Mouse (Mus musculus) CH12.LX (cell line): ENCODE results near the gene Selplg. TPM values are rescaled to one million over a fixed set of nuclear protein-coding genes. Genes with fewer than 3 reads are reported as not detected.

Source experiments
- DNase-seq: peaks from one replicate; pipeline ENCODE4 v3.0.0-alpha.2; 2013; ENCODE audit errors: extremely low read depth
- H3K27ac ChIP-seq: 2 replicates; pipeline ENCODE4 v1.5.1; 2012; ENCODE audit warnings: low read depth, mild to moderate bottlenecking, control low read depth, moderate library complexity; ENCODE audit not compliant: insufficient read depth
- H3K27me3 ChIP-seq: replicated peaks from 2 replicates; pipeline ENCODE3; 2012; ENCODE audit warnings: inconsistent platforms
- H3K36me3 ChIP-seq, 2 experiments: replicated peaks in 1 of 2; 2 replicates each; pipeline versions ENCODE3 to v1.6.1; 2012; ENCODE audit warnings: inconsistent platforms in 1 of 2, low read length in 1 of 2, mild to moderate bottlenecking in 1 of 2, mixed read lengths in 1 of 2, moderate library complexity in 1 of 2; ENCODE audit not compliant: control insufficient read depth in 1 of 2, insufficient read depth in 1 of 2
- H3K4me1 ChIP-seq, 2 experiments: 2 replicates each; pipeline ENCODE4 v1.6.1; 2012; ENCODE audit warnings: inconsistent platforms in 1 of 2, moderate library complexity in 1 of 2; ENCODE audit not compliant: insufficient read depth in 2 of 2, control insufficient read depth in 1 of 2
- H3K4me2 ChIP-seq: 2 replicates; pipeline ENCODE4 v1.6.1; 2012; ENCODE audit warnings: low read depth, mild to moderate bottlenecking, control low read depth; ENCODE audit not compliant: poor library complexity, insufficient read depth, severe bottlenecking
- H3K4me3 ChIP-seq, 3 experiments: fragments of 150-350 bp in 1 of 3; sonication (generic) in 1 of 3; replicated peaks in 1 of 3; 2 replicates each; pipeline versions ENCODE3 to v1.5.1; 2011 to 2012; ENCODE audit warnings: low read depth in 2 of 3, low read length in 2 of 3, mild to moderate bottlenecking in 2 of 3, moderate library complexity in 2 of 3, control low read depth in 1 of 3, improper control_type of control experiment in 1 of 3, inconsistent platforms in 1 of 3, mixed read lengths in 1 of 3; ENCODE audit not compliant: poor library complexity in 1 of 3
- H3K79me2 ChIP-seq: replicated peaks from 2 replicates; pipeline ENCODE4 v1.6.1; 2012; ENCODE audit warnings: mild to moderate bottlenecking, moderate library complexity; ENCODE audit not compliant: control insufficient read depth, poor library complexity, insufficient read depth, severe bottlenecking; ENCODE audit errors: extremely low read depth
- H3K9ac ChIP-seq: 2 replicates; pipeline ENCODE4 v1.6.1; 2012; ENCODE audit warnings: low read depth, mild to moderate bottlenecking, control low read depth, moderate library complexity; ENCODE audit not compliant: insufficient read depth
- H3K9me3 ChIP-seq: replicated peaks from 2 replicates; pipeline ENCODE3; 2012; ENCODE audit warnings: low read length, inconsistent platforms, mixed read lengths
- BHLHE40 ChIP-seq: IDR thresholded peaks from 2 replicates; pipeline ENCODE4 v1.6.1; 2011; ENCODE audit warnings: mild to moderate bottlenecking, low read depth, low read length, improper control_type of control experiment
- CHD2 ChIP-seq: IDR thresholded peaks from 2 replicates; pipeline ENCODE4 v1.6.1; 2011; ENCODE audit warnings: low read length, improper control_type of control experiment
- CTCF ChIP-seq, 2 experiments: IDR thresholded peaks in 1 of 2; conservative IDR thresholded peaks in 1 of 2; 2 replicates each; pipeline ENCODE4 v1.5.1; 2011 to 2012; ENCODE audit warnings: low read depth in 2 of 2, low read length in 2 of 2, improper control_type of control experiment in 1 of 2, inconsistent platforms in 1 of 2, mild to moderate bottlenecking in 1 of 2, moderate library complexity in 1 of 2
- E2F4 ChIP-seq: IDR thresholded peaks from 2 replicates; pipeline ENCODE4 v1.6.1; 2011; ENCODE audit warnings: low read depth, low read length, improper control_type of control experiment; ENCODE audit not compliant: insufficient replicate concordance
- ETS1 ChIP-seq: conservative IDR thresholded peaks from 2 replicates; pipeline ENCODE4 v1.6.1; 2012; ENCODE audit warnings: low read depth, mild to moderate bottlenecking, inconsistent platforms, low read length, improper control_type of control experiment, moderate library complexity
- GABPA ChIP-seq: IDR thresholded peaks from 2 replicates; pipeline ENCODE4 v1.6.1; 2012; ENCODE audit warnings: low read depth, low read length, improper control_type of control experiment, inconsistent platforms; ENCODE audit not compliant: insufficient replicate concordance
- MAFK ChIP-seq: IDR thresholded peaks from 2 replicates; pipeline ENCODE4 v1.6.1; 2011; ENCODE audit warnings: low read length, improper control_type of control experiment; ENCODE audit not compliant: insufficient replicate concordance
- MAX ChIP-seq: IDR thresholded peaks from 2 replicates; pipeline ENCODE4 v1.6.1; 2011; ENCODE audit warnings: low read length, improper control_type of control experiment
- MEF2A ChIP-seq: IDR thresholded peaks from 2 replicates; pipeline ENCODE4 v1.6.1; 2014; ENCODE audit warnings: low read depth, mild to moderate bottlenecking, inconsistent platforms, low read length, improper control_type of control experiment, borderline replicate concordance
- MXI1 ChIP-seq: IDR thresholded peaks from 2 replicates; pipeline ENCODE4 v1.6.1; 2011; ENCODE audit warnings: mild to moderate bottlenecking, low read depth, low read length, improper control_type of control experiment
- NELFE ChIP-seq: IDR thresholded peaks from 2 replicates; pipeline ENCODE4 v1.6.1; 2011; ENCODE audit warnings: low read depth, low read length, improper control_type of control experiment
- POLR2A ChIP-seq: IDR thresholded peaks from 2 replicates; pipeline ENCODE4 v1.6.1; 2011; ENCODE audit warnings: low read depth, mild to moderate bottlenecking, improper control_type of control experiment, low read length
- POLR2AphosphoS2 ChIP-seq: IDR thresholded peaks from 2 replicates; pipeline ENCODE4 v1.6.1; 2011; ENCODE audit warnings: low read depth, low read length, improper control_type of control experiment
- RAD21 ChIP-seq: IDR thresholded peaks from 2 replicates; pipeline ENCODE4 v1.6.1; 2011; ENCODE audit warnings: low read depth, mild to moderate bottlenecking, low read length, improper control_type of control experiment, moderate library complexity
- SIN3A ChIP-seq: IDR thresholded peaks from 2 replicates; pipeline ENCODE4 v1.6.1; 2012; ENCODE audit warnings: low read length, improper control_type of control experiment, inconsistent platforms
- SMC3 ChIP-seq: IDR thresholded peaks from 2 replicates; pipeline ENCODE4 v1.6.1; 2011; ENCODE audit warnings: low read depth, low read length, improper control_type of control experiment
- TCF12 ChIP-seq: IDR thresholded peaks from 2 replicates; pipeline ENCODE4 v1.6.1; 2014; ENCODE audit warnings: low read depth, mild to moderate bottlenecking, inconsistent platforms, low read length, improper control_type of control experiment
- UBTF ChIP-seq: IDR thresholded peaks from 2 replicates; pipeline ENCODE4 v1.6.1; 2012; ENCODE audit warnings: low read depth, mild to moderate bottlenecking, inconsistent platforms, low read length, improper control_type of control experiment, moderate library complexity
- USF1 ChIP-seq: IDR thresholded peaks from 2 replicates; pipeline ENCODE4 v1.6.1; 2014; ENCODE audit warnings: low read depth, mild to moderate bottlenecking, inconsistent platforms, low read length, improper control_type of control experiment
- USF2 ChIP-seq: conservative IDR thresholded peaks from 2 replicates; pipeline ENCODE4 v1.6.1; 2011; ENCODE audit warnings: low read depth, low read length, improper control_type of control experiment
- ZC3H11A ChIP-seq: IDR thresholded peaks from 2 replicates; pipeline ENCODE4 v1.6.1; 2012; ENCODE audit warnings: low read depth, mild to moderate bottlenecking, inconsistent platforms, low read length, improper control_type of control experiment
- ZKSCAN1 ChIP-seq: IDR thresholded peaks from 2 replicates; pipeline ENCODE4 v1.6.1; 2012; ENCODE audit warnings: low read depth, inconsistent platforms, low read length, improper control_type of control experiment, borderline replicate concordance
- ZMIZ1 ChIP-seq: IDR thresholded peaks from 2 replicates; pipeline ENCODE4 v1.6.1; 2012; ENCODE audit warnings: low read depth, mild to moderate bottlenecking, inconsistent platforms, low read length, improper control_type of control experiment
- dilution Hi-C: fragments of 300-500 bp; cut with MboI; formaldehyde crosslinking; loops from 2 replicates; pipeline ENCODE4 v1.14.3; 2020; ENCODE audit warnings: low sequenced_read_pairs; ENCODE audit not compliant: extremely low pct_unique_long_range_greater_than_20kb, extremely low pct_ligation_motif_present
- in situ Hi-C: fragments of 300-500 bp; cut with MboI; formaldehyde crosslinking; loops from 3 replicates; pipeline ENCODE4 v1.14.3; 2019; ENCODE audit warnings: low sequenced_read_pairs, low pct_ligation_motif_present, low pct_unique_long_range_greater_than_20kb, mixed read lengths
- polyA plus RNA-seq: library from polyadenylated mRNA; unstranded; fragments of >175 nt; gene quantifications from 2 replicates; pipeline ENCODE4 v1.2.1, GENCODE M21; 2012; ENCODE audit warnings: low read depth; ENCODE audit not compliant: insufficient read length
- total RNA-seq, 2 experiments: library from RNA; depleted of rRNA; stranded (reverse); fragments of 300-350 nt in 1 of 2; fragments of >200 nt in 1 of 2; gene quantifications; 2 replicates each; pipeline ENCODE4 v1.2.3; 2012 to 2014

Gene Selplg
- total and polyA plus RNA-seq, 3 experiments: 29.4 to 58.5 (median 41.6) TPM

DNA sequence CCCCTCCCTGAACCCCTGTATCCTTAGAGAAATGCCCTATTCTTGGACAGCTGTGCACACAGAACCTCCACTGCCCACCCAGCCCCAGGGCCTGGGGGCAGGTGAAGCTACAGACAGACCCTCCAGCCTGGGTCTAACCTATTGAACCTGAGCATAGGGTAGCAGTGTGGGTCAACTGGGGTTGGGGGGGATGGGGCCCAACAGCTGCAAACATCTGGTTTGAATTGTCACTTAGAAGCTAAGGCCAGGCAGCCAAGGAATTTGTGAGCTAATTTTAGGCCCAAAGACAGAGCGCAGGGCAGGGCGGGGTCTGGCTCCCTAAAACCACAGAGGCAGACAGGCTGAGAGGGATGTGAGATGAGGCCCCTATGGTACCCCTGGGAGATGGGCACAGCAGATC, 24.3 kb downstream of the Selplg start:
- H3K4me2 ChIP-seq: no peak overlapping the region
- H3K9me3 ChIP-seq: peaks cover 6% of the 10 kb centered on the region
- no peaks in the 10 kb centered on the region for H3K79me2 ChIP-seq
- dilution Hi-C loops: no loop called here
- peaks cover 18 to 34% of the 10 kb centered on the region in 2 experiments for H3K4me1 ChIP-seq
- in situ Hi-C loops: no loop called here
- no peak for DNase-seq
- peaks cover 1% of the 10 kb centered on the region for H3K27me3 ChIP-seq
- no peaks in the 10 kb centered on the region for H3K36me3 ChIP-seq
- H3K4me3 ChIP-seq: no peak overlapping the region
- no peak overlapping the region for H3K27ac ChIP-seq
- TF ChIP-seq CHD2 (no peak), BHLHE40 (no peak), ZC3H11A (no peak), UBTF (no peak), E2F4 (no peak), RAD21 (no peak), TCF12 (no peak), POLR2AphosphoS2 (no peak), CTCF (conservative IDR thresholded peaks at IDR 0.05 in 1 of 2, IDR thresholded peaks at IDR 0.05 in 1 of 2; ENCODE audit: low read depth in 2 of 2, low read length in 2 of 2) (no peak), USF2 (no peak)
- no peak overlapping the region for H3K9ac ChIP-seq

DNA sequence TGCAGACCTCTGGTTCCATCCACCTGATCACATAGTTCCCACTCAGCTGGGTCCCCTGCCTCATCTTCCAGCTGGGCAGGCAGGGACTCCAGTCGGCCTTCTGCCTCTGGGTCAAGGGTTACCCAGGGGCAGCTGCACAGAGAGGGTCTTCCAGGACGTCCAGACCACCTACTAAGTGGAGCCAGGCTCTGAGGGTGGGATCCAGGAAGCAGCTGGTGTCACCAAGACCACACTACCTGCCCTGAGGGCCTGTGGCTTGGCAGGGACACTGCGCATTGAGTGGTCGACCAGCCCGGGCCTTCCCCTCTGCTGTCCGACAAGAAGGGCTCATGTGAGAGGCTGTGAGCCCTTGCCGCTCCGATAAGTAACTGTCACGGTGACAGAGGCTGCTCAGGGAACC, 24.7 kb downstream of the Selplg start:
- in situ Hi-C loops (no loop called here), dilution Hi-C loops (no loop called here)
- TF ChIP-seq ZKSCAN1: no peak
- no peak for TF ChIP-seq MAFK
- no peak for TF ChIP-seq CHD2
- no peak for TF ChIP-seq CTCF (conservative IDR thresholded peaks at IDR 0.05 in 1 of 2, IDR thresholded peaks at IDR 0.05 in 1 of 2; ENCODE audit: low read depth in 2 of 2, low read length in 2 of 2)
- TF ChIP-seq POLR2A: no peak
- TF ChIP-seq UBTF: no peak
- TF ChIP-seq ZMIZ1: no peak
- TF ChIP-seq SIN3A: no peak
- no peak for TF ChIP-seq MAX
- no peak for TF ChIP-seq USF2
- TF ChIP-seq MXI1: no peak
- TF ChIP-seq MEF2A: no peak
- TF ChIP-seq SMC3: no peak
- TF ChIP-seq POLR2AphosphoS2: no peak
- no peak for TF ChIP-seq ETS1
- no peak for TF ChIP-seq USF1
- no peak for TF ChIP-seq NELFE
- no peak for TF ChIP-seq GABPA

More for the DNA sequence above, 24.7 kb downstream of the Selplg start:
- Histone ChIP-seq H3K36me3 (no peaks in the 10 kb centered on the region), H3K4me2 (no peak overlapping the region), H3K9ac (no peak overlapping the region), H3K9me3 (peaks cover 2% of the 10 kb centered on the region), H3K79me2 (no peaks in the 10 kb centered on the region), H3K4me1 (peaks cover 18 to 30% of the 10 kb centered on the region in 2 experiments), H3K4me3 (no peak overlapping the region), H3K27me3 (peaks cover 1% of the 10 kb centered on the region), H3K27ac (no peak overlapping the region)
- DNase-seq: no peak
